32 mouse cellular contexts compared by ENCODE assay signal in the genomic region with DNA sequence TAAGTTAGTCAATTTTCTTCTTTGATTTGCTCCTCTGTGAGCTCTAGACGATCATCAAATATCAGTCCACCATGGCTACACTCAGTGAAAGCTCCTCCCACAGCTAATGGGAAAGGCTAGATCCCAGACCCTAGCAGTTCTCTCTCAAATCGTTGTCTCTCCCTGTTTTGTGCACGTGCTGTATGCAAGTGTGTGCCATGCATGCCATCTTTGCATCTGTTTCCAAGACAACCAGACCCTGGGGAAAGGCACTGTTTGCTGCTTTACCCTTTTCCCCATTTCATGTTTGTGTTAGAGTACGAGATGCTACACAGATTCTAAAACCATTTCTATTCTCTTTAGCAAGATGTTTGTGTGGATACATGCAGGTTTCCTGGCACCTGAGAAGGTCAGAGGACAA. TPM values are rescaled to one million over a fixed set of nuclear protein-coding genes. Genes with fewer than 3 reads are reported as not detected.
"Had no signal": no experiment of that assay in that cellular context is flagged by ENCODE, and none has a peak within 500 bp of the region (broad histone marks: within the 10 kb centered on the region; RNA-seq: fewer than 3 reads in every experiment).

No protein-coding gene starts in this region.

- DNase-seq: kidney, adult 2 months; kidney, postnatal 25 days; layer of hippocampus, adult 9-11 months; liver; lung, adult 18-20 months; lung, postnatal 10 days; lung, postnatal 36 days; retina, postnatal 1 day; right cerebral cortex, postnatal 25 days; spleen, adult 18-20 months; thymus, postnatal 25 days had no signal

- H3K4me1 ChIP-seq: limb, embryonic 10.5 days; limb, embryonic 13.5 days; liver, embryonic 12.5 days; liver, embryonic 15.5 days; lung, embryonic 15.5 days; megakaryocyte, embryonic 14.5 days; midbrain, embryonic 12.5 days; neural tube, embryonic 13.5 days; stomach, embryonic 15.5 days had no signal

- H3K4me2 ChIP-seq: limb, embryonic 13.5 days; liver, embryonic 12.5 days; liver, embryonic 15.5 days; lung, embryonic 15.5 days; midbrain, embryonic 12.5 days; neural tube, embryonic 13.5 days; stomach, embryonic 15.5 days had no signal

- H3K27ac ChIP-seq: kidney, postnatal 0 days; layer of hippocampus, adult 2 months; limb, embryonic 10.5 days; limb, embryonic 13.5 days; liver, embryonic 12.5 days; liver, embryonic 15.5 days; lung, embryonic 15.5 days; midbrain, embryonic 12.5 days; neural tube, embryonic 13.5 days; stomach, embryonic 15.5 days had no signal

- H3K36me3 ChIP-seq: limb, embryonic 10.5 days; limb, embryonic 13.5 days; liver, embryonic 12.5 days; liver, embryonic 15.5 days; lung, embryonic 15.5 days; midbrain, embryonic 12.5 days; neural tube, embryonic 13.5 days; stomach, embryonic 15.5 days had no signal

- H3K9ac ChIP-seq: limb, embryonic 13.5 days; liver, embryonic 12.5 days; liver, embryonic 15.5 days; lung, embryonic 15.5 days; midbrain, embryonic 12.5 days; neural tube, embryonic 13.5 days; stomach, embryonic 15.5 days had no signal

- H3K27me3 ChIP-seq: limb, embryonic 13.5 days; liver, embryonic 12.5 days; liver, embryonic 15.5 days; lung, embryonic 15.5 days; midbrain, embryonic 12.5 days; neural tube, embryonic 13.5 days; stomach, embryonic 15.5 days had no signal

- H3K4me3 ChIP-seq: layer of hippocampus, adult 2 months; limb, embryonic 10.5 days; limb, embryonic 13.5 days; liver, embryonic 12.5 days; liver, embryonic 15.5 days; lung, embryonic 15.5 days; megakaryocyte, embryonic 14.5 days; midbrain, embryonic 12.5 days; myocyte; neural tube, embryonic 13.5 days; stomach, embryonic 15.5 days had no signal

- ATAC-seq: liver, embryonic 12.5 days had no signal

- H3K9me3 ChIP-seq: limb, embryonic 10.5 days; limb, embryonic 13.5 days; liver, embryonic 12.5 days; liver, embryonic 15.5 days; lung, embryonic 15.5 days; megakaryocyte, embryonic 14.5 days; midbrain, embryonic 12.5 days; neural tube, embryonic 13.5 days; stomach, embryonic 15.5 days had no signal

RNA-seq across cellular contexts. Expression of a gene that starts 13.0 kb away (rescaled TPM):
- total RNA-seq: layer of hippocampus, adult 2 months; layer of hippocampus, postnatal 25 days; left cerebral cortex, adult 18-20 months; left cerebral cortex, postnatal 25 days; monocyte, adult 5-6 weeks; neutrophil, adult 5-6 weeks had no signal
- polyA plus RNA-seq: kidney, adult 2 months; kidney, embryonic 14.5 days; kidney, postnatal 0 days; large intestine, adult 2 months; limb, embryonic 10.5 days; limb, embryonic 13.5 days; liver, embryonic 12.5 days; liver, embryonic 15.5 days; lung, embryonic 15.5 days; midbrain, embryonic 12.5 days; myocyte; neural tube, embryonic 13.5 days; stomach, embryonic 15.5 days; thymus, postnatal 0 days; urinary bladder, adult 2 months had no signal

RNA-seq across cellular contexts. Expression of a gene that starts 34.4 kb away (rescaled TPM):
- total RNA-seq: layer of hippocampus, adult 2 months; layer of hippocampus, postnatal 25 days; left cerebral cortex, adult 18-20 months; left cerebral cortex, postnatal 25 days; monocyte, adult 5-6 weeks; neutrophil, adult 5-6 weeks had no signal
- polyA plus RNA-seq: kidney, adult 2 months; kidney, embryonic 14.5 days; kidney, postnatal 0 days; large intestine, adult 2 months; limb, embryonic 10.5 days; limb, embryonic 13.5 days; liver, embryonic 12.5 days; liver, embryonic 15.5 days; lung, embryonic 15.5 days; midbrain, embryonic 12.5 days; myocyte; neural tube, embryonic 13.5 days; stomach, embryonic 15.5 days; urinary bladder, adult 2 months had no signal
